Mouse (Mus musculus) lung, postnatal 10 days (tissue): Measurements from ENCODE around the gene Teddm2.
A peak's percentile ranks its signal among the peaks of the same experiment; 100 is the strongest.

Source experiments
- DNase-seq: peaks from one replicate; pipeline ENCODE4 v3.0.0; 2021

Gene Teddm2

GRCm38 (mm10) chr1:153814278-153814677 lies 85.8 kb downstream of the Teddm2 start:
- no peak for DNase-seq

GRCm38 (mm10) chr1:153807390-153807993 lies 92.5 kb downstream of the Teddm2 start:
- peak; percentile 85 for DNase-seq

GRCm38 (mm10) chr1:153803530-153803929 lies 96.5 kb downstream of the Teddm2 start:
- no peak for DNase-seq

DNA sequence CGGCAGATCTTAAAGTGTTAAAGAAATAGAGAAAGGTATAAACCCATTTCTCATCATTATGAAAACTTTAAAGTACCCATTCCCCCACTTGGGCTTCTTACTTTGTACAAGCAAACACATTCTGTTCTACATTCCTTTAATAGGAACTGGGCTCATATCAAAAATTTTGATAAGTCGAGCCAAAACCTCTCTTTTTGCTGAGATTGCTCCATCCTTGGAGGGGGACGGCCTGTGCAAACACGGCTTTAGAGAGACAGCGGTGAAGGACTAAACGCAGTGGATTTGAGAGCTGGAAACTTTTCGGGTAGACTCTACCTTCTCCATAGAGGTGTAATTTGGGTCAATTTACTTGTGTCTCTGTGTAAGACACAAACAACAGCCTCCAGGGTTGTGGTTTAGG lies 97.3 kb downstream of the Teddm2 start:
- peak; percentile 57 for DNase-seq
